Mouse (Mus musculus) erythroblast, embryonic 14.5 days (primary cell): ENCODE results near the gene Prkrip1. TPM values are rescaled to one million over a fixed set of nuclear protein-coding genes. Genes with fewer than 3 reads are reported as not detected.
A peak's percentile ranks its signal among the peaks of the same experiment; 100 is the strongest.

Experiments
- H3K27me3 ChIP-seq: 2 replicates; pipeline ENCODE4 v1.6.1; 2012; ENCODE audit warnings: inconsistent platforms; ENCODE audit not compliant: control insufficient read depth
- H3K36me3 ChIP-seq: 2 replicates; pipeline ENCODE4 v1.6.1; 2012; ENCODE audit warnings: mild to moderate bottlenecking, inconsistent platforms; ENCODE audit not compliant: control insufficient read depth
- H3K4me1 ChIP-seq: 2 replicates; pipeline ENCODE4 v1.6.1; 2012; ENCODE audit warnings: inconsistent platforms; ENCODE audit not compliant: control insufficient read depth
- H3K4me3 ChIP-seq: replicated peaks from 2 replicates; pipeline ENCODE3; 2012; ENCODE audit warnings: moderate library complexity, mild to moderate bottlenecking, inconsistent platforms
- H3K9me3 ChIP-seq: 2 replicates; pipeline ENCODE4 v1.6.1; 2012; ENCODE audit warnings: low read length, inconsistent platforms, mixed read lengths; ENCODE audit not compliant: control insufficient read depth
- GATA1 ChIP-seq: IDR thresholded peaks from 2 replicates; pipeline ENCODE4 v1.6.1; 2012; ENCODE audit warnings: low read length, inconsistent platforms, mixed read lengths
- TAL1 ChIP-seq: IDR thresholded peaks from 3 replicates; pipeline ENCODE4 v1.6.1; 2012; ENCODE audit warnings: low read length, inconsistent platforms, mixed read lengths
- polyA plus RNA-seq: library from polyadenylated mRNA; stranded (reverse); fragments of >175 nt; gene quantifications from 2 replicates; pipeline ENCODE4 v1.2.3, GENCODE M21; 2012

Gene Prkrip1
- polyA plus RNA-seq, 1 experiment, result 7.3 TPM

- H3K27me3 ChIP-seq, result no peaks in the 10 kb centered on the region
- no peak overlapping the region for H3K4me3 ChIP-seq
- H3K4me1 ChIP-seq, result peaks cover 2% of the 10 kb centered on the region; the same call in 1 of the 2 replicates
- no peak for TF ChIP-seq TAL1
- no peak for TF ChIP-seq GATA1
- peaks cover 93% of the 10 kb centered on the region for H3K36me3 ChIP-seq
- no peaks in the 10 kb centered on the region for H3K9me3 ChIP-seq
Measured at GRCm38 (mm10) chr5:136183766-136184165, 15.0 kb downstream of the Prkrip1 start.

- Histone ChIP-seq H3K27me3 (no peaks in the 10 kb centered on the region), H3K4me1 (peaks cover 2% of the 10 kb centered on the region; the same call in 1 of the 2 replicates), H3K36me3 (peaks cover 93% of the 10 kb centered on the region), H3K4me3 (no peak overlapping the region), H3K9me3 (no peaks in the 10 kb centered on the region)
- TF ChIP-seq TAL1, result no peak
- TF ChIP-seq GATA1, result no peak
Measured at GRCm38 (mm10) chr5:136182830-136183229, 15.9 kb downstream of the Prkrip1 start.

GRCm38 (mm10) chr5:136182049-136182448, 16.7 kb downstream of the Prkrip1 start:
- no peak for TF ChIP-seq GATA1
- TF ChIP-seq TAL1, result no peak
- Histone ChIP-seq H3K4me3 (no peak overlapping the region), H3K36me3 (peaks cover 95% of the 10 kb centered on the region), H3K9me3 (no peaks in the 10 kb centered on the region), H3K27me3 (no peaks in the 10 kb centered on the region), H3K4me1 (peaks cover 2% of the 10 kb centered on the region; the same call in 1 of the 2 replicates)

GRCm38 (mm10) chr5:136181197-136181596, 17.6 kb downstream of the Prkrip1 start:
- no peak for TF ChIP-seq TAL1
- TF ChIP-seq GATA1, result no peak
- Histone ChIP-seq H3K27me3 (no peaks in the 10 kb centered on the region), H3K36me3 (peaks cover 86% of the 10 kb centered on the region), H3K9me3 (no peaks in the 10 kb centered on the region), H3K4me3 (no peak overlapping the region), H3K4me1 (peaks cover 2% of the 10 kb centered on the region; the same call in 1 of the 2 replicates)

- no peak overlapping the region for H3K4me3 ChIP-seq
- no peak for TF ChIP-seq GATA1
- no peak for TF ChIP-seq TAL1
- peaks cover 71% of the 10 kb centered on the region for H3K36me3 ChIP-seq
- H3K27me3 ChIP-seq, result no peaks in the 10 kb centered on the region
- H3K4me1 ChIP-seq, result peaks cover 2% of the 10 kb centered on the region; the same call in 1 of the 2 replicates
- H3K9me3 ChIP-seq, result no peaks in the 10 kb centered on the region
Measured at GRCm38 (mm10) chr5:136179594-136179993, 19.2 kb downstream of the Prkrip1 start.

- no peak for TF ChIP-seq TAL1
- TF ChIP-seq GATA1, result no peak
- no peaks in the 10 kb centered on the region for H3K9me3 ChIP-seq
- H3K4me3 ChIP-seq, result no peak overlapping the region
- peaks cover 17% of the 10 kb centered on the region for H3K36me3 ChIP-seq
- no peaks in the 10 kb centered on the region for H3K27me3 ChIP-seq
- H3K4me1 ChIP-seq, result peaks cover 22% of the 10 kb centered on the region
Measured at GRCm38 (mm10) chr5:136173606-136174463, 24.9 kb downstream of the Prkrip1 start.

- no peak overlapping the region for H3K4me3 ChIP-seq
- H3K36me3 ChIP-seq, result peaks cover 9% of the 10 kb centered on the region
- peaks cover 5% of the 10 kb centered on the region for H3K9me3 ChIP-seq
- peaks cover 22% of the 10 kb centered on the region for H3K4me1 ChIP-seq
- no peak for TF ChIP-seq GATA1
- H3K27me3 ChIP-seq, result no peaks in the 10 kb centered on the region
Measured at GRCm38 (mm10) chr5:136172939-136173338, 25.8 kb downstream of the Prkrip1 start.

GRCm38 (mm10) chr5:136171363-136172341, 27.1 kb downstream of the Prkrip1 start:
- Histone ChIP-seq H3K9me3 (peaks cover 6% of the 10 kb centered on the region), H3K27me3 (no peaks in the 10 kb centered on the region), H3K36me3 (no peaks in the 10 kb centered on the region), H3K4me1 (peaks cover 22% of the 10 kb centered on the region), H3K4me3 (peak overlapping the region; percentile 71)
- no peak for TF ChIP-seq GATA1
- TF ChIP-seq TAL1, result no peak
